In genomic region chr5:130254164-130255016, GRCm38 (mm10) we compare ENCODE assay signal across 8 mouse cellular contexts. TPM values are rescaled to one million over a fixed set of nuclear protein-coding genes. Genes with fewer than 3 reads are reported as not detected.
A peak's percentile ranks its signal among the peaks of the same experiment; 100 is the strongest.
DNase-seq lines count a peak whose midpoint lies in the region; ATAC-seq lines count a peak whose summit lies in the region.

No protein-coding gene starts in this region.

- peak overlapping the region; percentile 77 for H3K4me2 ChIP-seq in heart, embryonic 14.5 days (ENCODE audit: low read length)
- H3K4me2 ChIP-seq in limb, embryonic 11.5 days (ENCODE audit: low read depth, severe bottlenecking): peak overlapping the region; percentile 59
- peak overlapping the region; percentile 77 for H3K4me2 ChIP-seq in midbrain, embryonic 12.5 days (replicated peaks)

- H3K9ac ChIP-seq in heart, embryonic 14.5 days (ENCODE audit: low read length): peak overlapping the region; percentile 91
- H3K9ac ChIP-seq in limb, embryonic 11.5 days (ENCODE audit: low read length): peak overlapping the region; percentile 75
- peak overlapping the region; percentile 87 for H3K9ac ChIP-seq in midbrain, embryonic 12.5 days (replicated peaks)

- H3K36me3 ChIP-seq in heart, embryonic 14.5 days (ENCODE audit: control insufficient read depth, insufficient read depth, low read length): peaks cover 45% of the 10 kb centered on the region
- H3K36me3 ChIP-seq in limb, embryonic 11.5 days (ENCODE audit: control insufficient read depth, insufficient read depth, low read length): peaks cover 12% of the 10 kb centered on the region; the same call in 1 of the 2 replicates
- H3K36me3 ChIP-seq in midbrain, embryonic 12.5 days: peaks cover 38% of the 10 kb centered on the region

- peak overlapping the region; percentile 91 to 99 for H3K27ac ChIP-seq in heart, embryonic 14.5 days (replicated peaks in 1 of 2; ENCODE audit: control insufficient read depth in 1 of 2, insufficient read depth in 1 of 2, low read depth in 2 of 2, low read length in 2 of 2)
- H3K27ac ChIP-seq in limb, embryonic 11.5 days (replicated peaks; ENCODE audit: low read depth, low read length): 0 out of 2 replicates have a peak overlapping the region, but pooled peaks have one; percentile 22
- H3K27ac ChIP-seq in midbrain, embryonic 12.5 days (replicated peaks): peak overlapping the region; percentile 81

- no peaks in the 10 kb centered on the region for H3K9me3 ChIP-seq in heart, embryonic 14.5 days (ENCODE audit: control insufficient read depth, low read length)
- no peaks in the 10 kb centered on the region for H3K9me3 ChIP-seq in limb, embryonic 11.5 days (ENCODE audit: control insufficient read depth, low read length)
- H3K9me3 ChIP-seq in midbrain, embryonic 12.5 days: no peaks in the 10 kb centered on the region

- 8% methylated on average over 19 of the region's 19 CpGs for WGBS in heart, embryonic 14.5 days
- WGBS in limb, embryonic 11.5 days: 18% methylated on average over 19 of the region's 19 CpGs
- WGBS in midbrain, embryonic 12.5 days: 22% methylated on average over 19 of the region's 19 CpGs

- H3K27me3 ChIP-seq in heart, embryonic 14.5 days (ENCODE audit: control insufficient read depth, insufficient read depth, low read length): no peaks in the 10 kb centered on the region
- H3K27me3 ChIP-seq in limb, embryonic 11.5 days (ENCODE audit: control insufficient read depth, insufficient read depth, low read length): no peaks in the 10 kb centered on the region
- no peaks in the 10 kb centered on the region for H3K27me3 ChIP-seq in midbrain, embryonic 12.5 days

- H3K4me3 ChIP-seq in heart, embryonic 14.5 days (ENCODE audit: control insufficient read depth in 1 of 2, insufficient read depth in 1 of 2, low read depth in 1 of 2, low read length in 2 of 2): peak overlapping the region; percentile 76 to 100
- H3K4me3 ChIP-seq in limb, embryonic 11.5 days (ENCODE audit: low read depth, low read length): peak overlapping the region; percentile 60
- peak overlapping the region; percentile 73 for H3K4me3 ChIP-seq in midbrain, embryonic 12.5 days

- peak; percentile 20 for DNase-seq in urinary bladder, postnatal 25 days (ENCODE audit: low spot score)
- no peak for DNase-seq in urinary bladder, adult 2 months (ENCODE audit: low spot score)
- DNase-seq in cerebellum, postnatal 14 days: peak; percentile 35 to 36
- no peak for DNase-seq in limb, embryonic 11.5 days (ENCODE audit: low spot score)
- no peak for DNase-seq in ovary, postnatal 36 days (ENCODE audit: low spot score)
- DNase-seq in right cerebral cortex, postnatal 4 days: no peak

- peaks cover 0 to 15% of the 10 kb centered on the region in 2 experiments; a peak in 2 of 4 replicates for H3K4me1 ChIP-seq in heart, embryonic 14.5 days (ENCODE audit: control insufficient read depth in 2 of 2, insufficient read depth in 2 of 2, low read length in 2 of 2)
- H3K4me1 ChIP-seq in limb, embryonic 11.5 days (ENCODE audit: control insufficient read depth, insufficient read depth, low read length): no peaks in the 10 kb centered on the region
- H3K4me1 ChIP-seq in midbrain, embryonic 12.5 days: peaks cover 20% of the 10 kb centered on the region

- no peak for ATAC-seq in heart, embryonic 14.5 days (ENCODE audit: insufficient number of reproducible peaks, insufficient read depth, low FRiP score, low read depth)
- ATAC-seq in limb, embryonic 11.5 days (ENCODE audit: insufficient number of reproducible peaks, low FRiP score, low TSS enrichment, low read depth): no peak
- ATAC-seq in midbrain, embryonic 12.5 days (ENCODE audit: low FRiP score, low read depth): 0 out of 2 replicates have a peak, but pooled peaks have one; percentile 10

RNA-seq across cellular contexts. Expression of gene Sbds, which starts 0.9 kb away (rescaled TPM):
- polyA plus RNA-seq in urinary bladder, adult 2 months (2012; rRNA removed): 106 and 107 TPM in 2 replicates
- polyA plus RNA-seq in heart, embryonic 14.5 days (2014; fragmentation: Nextera tagmentation; extraction: Ambion mirVana): 48.2 and 52.4 TPM in 2 replicates
- 61.3 and 63.3 TPM in 2 replicates for polyA plus RNA-seq in limb, embryonic 11.5 days (2014; fragmentation: Nextera tagmentation; extraction: Ambion mirVana)
- polyA plus RNA-seq in midbrain, embryonic 12.5 days (2016; fragmentation: Nextera tagmentation; extraction: Ambion mirVana): 70.5 and 73.7 TPM in 2 replicates

RNA-seq across cellular contexts. Expression of gene Tyw1, which starts 1.0 kb away (rescaled TPM):
- 15.0 and 15.2 TPM in 2 replicates for polyA plus RNA-seq in urinary bladder, adult 2 months (2012; rRNA removed)
- polyA plus RNA-seq in heart, embryonic 14.5 days (2014; fragmentation: Nextera tagmentation; extraction: Ambion mirVana): 16.5 and 17.3 TPM in 2 replicates
- 30.5 and 32.6 TPM in 2 replicates for polyA plus RNA-seq in limb, embryonic 11.5 days (2014; fragmentation: Nextera tagmentation; extraction: Ambion mirVana)
- 28.6 and 30.4 TPM in 2 replicates for polyA plus RNA-seq in midbrain, embryonic 12.5 days (2016; fragmentation: Nextera tagmentation; extraction: Ambion mirVana)

RNA-seq across cellular contexts. Expression of gene Tmem248, which starts 37.5 kb away (rescaled TPM):
- 33.8 and 35.0 TPM in 2 replicates for polyA plus RNA-seq in urinary bladder, adult 2 months (2012; rRNA removed)
- 30.7 and 31.0 TPM in 2 replicates for polyA plus RNA-seq in heart, embryonic 14.5 days (2014; fragmentation: Nextera tagmentation; extraction: Ambion mirVana)
- 36.0 and 39.2 TPM in 2 replicates for polyA plus RNA-seq in limb, embryonic 11.5 days (2014; fragmentation: Nextera tagmentation; extraction: Ambion mirVana)
- polyA plus RNA-seq in midbrain, embryonic 12.5 days (2016; fragmentation: Nextera tagmentation; extraction: Ambion mirVana): 33.1 and 34.1 TPM in 2 replicates

Comparison
In these comparisons a context has a peak if more than half of its experiments do, and no peak if none do; other contexts are left out.
1. DNase-seq: peak in urinary bladder, postnatal 25 days (single experiment) and cerebellum, postnatal 14 days (2 of 2); none in urinary bladder, adult 2 months (single experiment), limb, embryonic 11.5 days (single experiment), ovary, postnatal 36 days (single experiment) and right cerebral cortex, postnatal 4 days (single experiment).
2. H3K27ac ChIP-seq: peak in every context shown above with its lines; median percentile 95 in heart, embryonic 14.5 days; 81 in midbrain, embryonic 12.5 days; 22 in limb, embryonic 11.5 days.
3. Peak in every context shown above with its lines, with median percentiles within 50 percentile points of each other: H3K4me2 ChIP-seq, H3K4me3 ChIP-seq and H3K9ac ChIP-seq.